Mouse (Mus musculus): Measurements from ENCODE around the gene Fam187a. TPM values are rescaled to one million over a fixed set of nuclear protein-coding genes. Genes with fewer than 3 reads are reported as not detected.
A peak's percentile ranks its signal among the peaks of the same experiment; 100 is the strongest.

Gene Fam187a
- total and polyA plus RNA-seq, 2 experiments from 2014 or later = not detected

- DNase-seq (ENCODE audit: low spot score) = peak; percentile 85
- TF ChIP-seq CTCF (IDR thresholded peaks at IDR 0.05; ENCODE audit: low read depth) = peak; percentile 89
- 3% methylated on average over 43 of the region's 43 CpGs for WGBS
- Histone ChIP-seq H3K4me3 (ENCODE audit: low read length) (peak overlapping the region; percentile 27), H3K27ac (no peak overlapping the region), H3K9me3 (ENCODE audit: low read length) (no peaks in the 10 kb centered on the region), H3K36me3 (ENCODE audit: insufficient read depth, low read length) (no peaks in the 10 kb centered on the region), H3K4me2 (ENCODE audit: low read depth, low read length) (peak overlapping the region; percentile 51), H3K27me3 (ENCODE audit: insufficient read depth, low read length) (peaks cover 23% of the 10 kb centered on the region), H3K4me1 (ENCODE audit: insufficient read depth, low read length) (peaks cover 4% of the 10 kb centered on the region; the same call in 1 of the 2 replicates), H3K9ac (replicated peaks; ENCODE audit: low read length) (peak overlapping the region; percentile 24; the same call in 1 of the 2 replicates)
- peak; percentile 69 for ATAC-seq
These were observed 8.2 kb downstream of the Fam187a start for GRCm38 (mm10) chr11:102893015-102893651.

- Histone ChIP-seq H3K9me3 (ENCODE audit: low read length) (no peaks in the 10 kb centered on the region), H3K27ac (no peak overlapping the region), H3K4me2 (ENCODE audit: low read depth, low read length) (no peak overlapping the region), H3K27me3 (ENCODE audit: insufficient read depth, low read length) (peaks cover 23% of the 10 kb centered on the region), H3K9ac (replicated peaks; ENCODE audit: low read length) (no peak overlapping the region), H3K4me1 (ENCODE audit: insufficient read depth, low read length) (peaks cover 11% of the 10 kb centered on the region; the same call in 1 of the 2 replicates), H3K4me3 (ENCODE audit: low read length) (no peak overlapping the region), H3K36me3 (ENCODE audit: insufficient read depth, low read length) (no peaks in the 10 kb centered on the region)
- ATAC-seq (no peak), DNase-seq (ENCODE audit: low spot score) (no peak)
- 86% methylated on average over 4 of the region's 4 CpGs for WGBS
- no peak for TF ChIP-seq CTCF (IDR thresholded peaks at IDR 0.05; ENCODE audit: low read depth)
These were observed 9.7 kb downstream of the Fam187a start for GRCm38 (mm10) chr11:102894716-102895115.

GRCm38 (mm10) chr11:102895779-102896178, 10.8 kb downstream of the Fam187a start:
- Histone ChIP-seq H3K4me2 (ENCODE audit: low read depth, low read length) (0 out of 2 replicates have a peak overlapping the region, but pooled peaks have one; percentile 3), H3K9ac (replicated peaks; ENCODE audit: low read length) (no peak overlapping the region), H3K27ac (no peak overlapping the region), H3K27me3 (ENCODE audit: insufficient read depth, low read length) (peaks cover 23% of the 10 kb centered on the region), H3K4me1 (ENCODE audit: insufficient read depth, low read length) (peaks cover 11% of the 10 kb centered on the region; the same call in 1 of the 2 replicates), H3K36me3 (ENCODE audit: insufficient read depth, low read length) (no peaks in the 10 kb centered on the region), H3K9me3 (ENCODE audit: low read length) (no peaks in the 10 kb centered on the region), H3K4me3 (ENCODE audit: low read length) (no peak overlapping the region)
- ATAC-seq (no peak), DNase-seq (ENCODE audit: low spot score) (no peak)
- 82% methylated on average over 9 of the region's 9 CpGs for WGBS
- TF ChIP-seq CTCF (IDR thresholded peaks at IDR 0.05; ENCODE audit: low read depth) = no peak

- 66% methylated on average over 20 of the region's 20 CpGs for WGBS
- no peak for ATAC-seq
These were observed 11.7 kb downstream of the Fam187a start for GRCm38 (mm10) chr11:102896641-102897040.

GRCm38 (mm10) chr11:102898408-102898807, 13.4 kb downstream of the Fam187a start:
- 24% methylated on average over 9 of the region's 9 CpGs for WGBS
- no peaks in the 10 kb centered on the region for H3K36me3 ChIP-seq (ENCODE audit: insufficient read depth, low read length)
- ATAC-seq = peak; percentile 94
- no peaks in the 10 kb centered on the region for H3K9me3 ChIP-seq (ENCODE audit: low read length)
- no peak overlapping the region for H3K4me3 ChIP-seq (ENCODE audit: low read length)
- no peak overlapping the region for H3K4me2 ChIP-seq (ENCODE audit: low read depth, low read length)
- DNase-seq (ENCODE audit: low spot score) = peak; percentile 86
- peaks cover 7% of the 10 kb centered on the region; the same call in 1 of the 2 replicates for H3K4me1 ChIP-seq (ENCODE audit: insufficient read depth, low read length)
- no peak overlapping the region for H3K9ac ChIP-seq (replicated peaks; ENCODE audit: low read length)
- H3K27ac ChIP-seq = peak overlapping the region; percentile 65; the same call in 1 of the 2 replicates
- H3K27me3 ChIP-seq (ENCODE audit: insufficient read depth, low read length) = peaks cover 15% of the 10 kb centered on the region
- TF ChIP-seq CTCF (IDR thresholded peaks at IDR 0.05; ENCODE audit: low read depth) = no peak

More at GRCm38 (mm10) chr11:102896641-102897040, 11.7 kb downstream of the Fam187a start:
- H3K27me3 ChIP-seq (ENCODE audit: insufficient read depth, low read length) = peaks cover 23% of the 10 kb centered on the region
- H3K4me2 ChIP-seq (ENCODE audit: low read depth, low read length) = no peak overlapping the region
- H3K27ac ChIP-seq = peak overlapping the region; percentile 22; the same call in 1 of the 2 replicates
- no peak overlapping the region for H3K9ac ChIP-seq (replicated peaks; ENCODE audit: low read length)
- no peak for DNase-seq (ENCODE audit: low spot score)
- H3K4me3 ChIP-seq (ENCODE audit: low read length) = no peak overlapping the region
- H3K9me3 ChIP-seq (ENCODE audit: low read length) = no peaks in the 10 kb centered on the region
- no peak for TF ChIP-seq CTCF (IDR thresholded peaks at IDR 0.05; ENCODE audit: low read depth)
- peaks cover 11% of the 10 kb centered on the region; the same call in 1 of the 2 replicates for H3K4me1 ChIP-seq (ENCODE audit: insufficient read depth, low read length)
- H3K36me3 ChIP-seq (ENCODE audit: insufficient read depth, low read length) = no peaks in the 10 kb centered on the region

- peaks cover 7% of the 10 kb centered on the region; the same call in 1 of the 2 replicates for H3K4me1 ChIP-seq (ENCODE audit: insufficient read depth, low read length)
- H3K4me2 ChIP-seq (ENCODE audit: low read depth, low read length) = 0 out of 2 replicates have a peak within 1 kb of the TSS, but pooled peaks have one; percentile 19
- no peaks in the 10 kb centered on the region for H3K9me3 ChIP-seq (ENCODE audit: low read length)
- peak; percentile 100 for TF ChIP-seq CTCF (IDR thresholded peaks at IDR 0.05; ENCODE audit: low read depth)
- ATAC-seq (peak; percentile 46; the same call in 1 of the 2 replicates), DNase-seq (ENCODE audit: low spot score) (peak; percentile 93)
- no peaks in the 10 kb centered on the region for H3K36me3 ChIP-seq (ENCODE audit: insufficient read depth, low read length)
- H3K4me3 ChIP-seq (ENCODE audit: low read length) = no peak within 1 kb of the TSS
- H3K27me3 ChIP-seq (ENCODE audit: insufficient read depth, low read length) = no peaks in the 10 kb centered on the region
- 13% methylated on average over 7 of the region's 7 CpGs for WGBS
- peak within 1 kb of the TSS; percentile 32; the same call in 1 of the 2 replicates for H3K27ac ChIP-seq
- no peak within 1 kb of the TSS for H3K9ac ChIP-seq (replicated peaks; ENCODE audit: low read length)
These were observed 15.8 kb downstream of the Fam187a start, which contains the start of gene Gfap for GRCm38 (mm10) chr11:102900763-102901162. Gene Gfap, minus strand, starts transcription at chr11:102900912.
